Mouse (Mus musculus): ENCODE data around the gene Fam71e1.

GRCm38 (mm10) chr7:44465111-44465510, 31.3 kb upstream of the Fam71e1 start, which contains the start of gene Aspdh:
- TF ChIP-seq CTCF (conservative IDR thresholded peaks at IDR 0.05; ENCODE audit: low read length): no peak
- TF ChIP-seq POU5F1 (IDR thresholded peaks at IDR 0.05; ENCODE audit: borderline replicate concordance, low read length): no peak
- no peak for TF ChIP-seq NANOG (IDR thresholded peaks at IDR 0.05; ENCODE audit: borderline replicate concordance, low read length)
